Mouse (Mus musculus) cerebellum, adult 11-12 months (tissue): ENCODE results near the gene Lhpp.

Source experiments
- DNase-seq: peaks from one replicate; pipeline ENCODE4 v3.0.0; 2022

The Lhpp gene

GRCm38 (mm10) chr7:132714236-132714923 lies 103.9 kb downstream of the Lhpp start:
- peak; percentile 77 for DNase-seq

GRCm38 (mm10) chr7:132715259-132715658 lies 104.8 kb downstream of the Lhpp start:
- peak; percentile 44 for DNase-seq

- peak; percentile 40 for DNase-seq
Observed at GRCm38 (mm10) chr7:132719570-132719969, 109.1 kb downstream of the Lhpp start.

GRCm38 (mm10) chr7:132720562-132720961 lies 110.1 kb downstream of the Lhpp start:
- peak; percentile 90 for DNase-seq

GRCm38 (mm10) chr7:132722401-132723370 lies 112.2 kb downstream of the Lhpp start:
- DNase-seq, result peak; percentile 76

GRCm38 (mm10) chr7:132723906-132724305 lies 113.5 kb downstream of the Lhpp start:
- DNase-seq, result peak; percentile 98

GRCm38 (mm10) chr7:132724501-132725062 lies 114.1 kb downstream of the Lhpp start:
- peak; percentile 71 for DNase-seq

GRCm38 (mm10) chr7:132726106-132726861 lies 115.8 kb downstream of the Lhpp start:
- DNase-seq, result no peak

- DNase-seq, result no peak
Observed at GRCm38 (mm10) chr7:132729093-132729831, 118.8 kb downstream of the Lhpp start.

GRCm38 (mm10) chr7:132730510-132730909 lies 120.1 kb downstream of the Lhpp start:
- no peak for DNase-seq

GRCm38 (mm10) chr7:132731558-132731957 lies 121.1 kb downstream of the Lhpp start:
- no peak for DNase-seq

- DNase-seq, result no peak
Observed at GRCm38 (mm10) chr7:132732136-132732789, 121.8 kb downstream of the Lhpp start.

- DNase-seq, result no peak
Observed at GRCm38 (mm10) chr7:132733521-132733920, 123.1 kb downstream of the Lhpp start.

- no peak for DNase-seq
Observed at GRCm38 (mm10) chr7:132734222-132734621, 123.8 kb downstream of the Lhpp start.

- DNase-seq, result no peak
Observed at GRCm38 (mm10) chr7:132735145-132735544, 124.7 kb downstream of the Lhpp start.

- peak; percentile 79 for DNase-seq
Observed at GRCm38 (mm10) chr7:132736099-132736862, 125.8 kb downstream of the Lhpp start.

GRCm38 (mm10) chr7:132738844-132739243 lies 128.4 kb downstream of the Lhpp start:
- DNase-seq, result peak; percentile 76

- DNase-seq, result no peak
Observed at GRCm38 (mm10) chr7:132739829-132740228, 129.4 kb downstream of the Lhpp start.

GRCm38 (mm10) chr7:132742912-132743311 lies 132.5 kb downstream of the Lhpp start:
- DNase-seq, result no peak

- DNase-seq, result peak; percentile 77
Observed at GRCm38 (mm10) chr7:132747096-132747495, 136.7 kb downstream of the Lhpp start.
